Mouse (Mus musculus): ENCODE results near the gene Chst14. TPM values are rescaled to one million over a fixed set of nuclear protein-coding genes. Genes with fewer than 3 reads are reported as not detected.

Gene Chst14
- total RNA-seq, 2 experiments from 2014 or later: 1.5 to 2.0 TPM

- intact Hi-C loops (cut with DNase I): loop anchor here (2.0 kb wide), 1 partner anchor 72 kb away; no protein-coding TSS in a partner anchor
- DNase-seq (ENCODE audit: low spot score in 2 of 2): no peak
Measured at GRCm38 (mm10) chr2:118902051-118903025, 24.0 kb upstream of the Chst14 start.

GRCm38 (mm10) chr2:118903333-118903741 lies 23.0 kb upstream of the Chst14 start:
- intact Hi-C loops (cut with DNase I): loop anchor here (2.0 kb wide), 1 partner anchor 71 kb away; no protein-coding TSS in a partner anchor

GRCm38 (mm10) chr2:118905433-118906117 lies 20.7 kb upstream of the Chst14 start:
- intact Hi-C loops (cut with DNase I): no loop called here
- DNase-seq (ENCODE audit: low spot score in 2 of 2): no peak

More at GRCm38 (mm10) chr2:118903333-118903741, 23.0 kb upstream of the Chst14 start:
- no peak for DNase-seq (ENCODE audit: low spot score in 2 of 2)

- DNase-seq (ENCODE audit: low spot score in 2 of 2): no peak
- intact Hi-C loops (cut with DNase I): no loop called here
Measured at GRCm38 (mm10) chr2:118906118-118906492, 20.2 kb upstream of the Chst14 start.

- DNase-seq (ENCODE audit: low spot score in 2 of 2): no peak
- intact Hi-C loops (cut with DNase I): no loop called here
Measured at GRCm38 (mm10) chr2:118907781-118908180, 18.5 kb upstream of the Chst14 start.

GRCm38 (mm10) chr2:118909151-118909550 lies 17.1 kb upstream of the Chst14 start:
- intact Hi-C loops (cut with DNase I): no loop called here
- no peak for DNase-seq (ENCODE audit: low spot score in 2 of 2)

- DNase-seq (ENCODE audit: low spot score in 2 of 2): no peak
- intact Hi-C loops (cut with DNase I): no loop called here
Measured at GRCm38 (mm10) chr2:118910605-118911278, 15.6 kb upstream of the Chst14 start.

- intact Hi-C loops (cut with DNase I): no loop called here
- DNase-seq (ENCODE audit: low spot score in 2 of 2): no peak
Measured at GRCm38 (mm10) chr2:118912706-118913105, 13.6 kb upstream of the Chst14 start.

- intact Hi-C loops (cut with DNase I): no loop called here
Measured at GRCm38 (mm10) chr2:118913551-118914276, 12.6 kb upstream of the Chst14 start.

GRCm38 (mm10) chr2:118914685-118915084 lies 11.6 kb upstream of the Chst14 start:
- intact Hi-C loops (cut with DNase I): no loop called here
- no peak for DNase-seq (ENCODE audit: low spot score in 2 of 2)

More at GRCm38 (mm10) chr2:118913551-118914276, 12.6 kb upstream of the Chst14 start:
- no peak for DNase-seq (ENCODE audit: low spot score in 2 of 2)

- intact Hi-C loops (cut with DNase I): no loop called here
- DNase-seq (ENCODE audit: low spot score in 2 of 2): no peak
Measured at GRCm38 (mm10) chr2:118916436-118916835, 9.9 kb upstream of the Chst14 start.

GRCm38 (mm10) chr2:118918543-118918942 lies 7.8 kb upstream of the Chst14 start:
- intact Hi-C loops (cut with DNase I): no loop called here
- DNase-seq (ENCODE audit: low spot score in 2 of 2): no peak

- intact Hi-C loops (cut with DNase I): no loop called here
Measured at GRCm38 (mm10) chr2:118920428-118920827, 5.9 kb upstream of the Chst14 start.

GRCm38 (mm10) chr2:118925952-118926351 lies 344 bp upstream of the Chst14 start:
- intact Hi-C loops (cut with DNase I): no loop called here
- DNase-seq (ENCODE audit: low spot score in 2 of 2): no peak

More at GRCm38 (mm10) chr2:118920428-118920827, 5.9 kb upstream of the Chst14 start:
- DNase-seq (ENCODE audit: low spot score in 2 of 2): no peak

- no peak for DNase-seq (ENCODE audit: low spot score in 2 of 2)
- intact Hi-C loops (cut with DNase I): no loop called here
Measured at GRCm38 (mm10) chr2:118926998-118927739, 873 bp downstream of the Chst14 start.

- intact Hi-C loops (cut with DNase I): no loop called here
- no peak for DNase-seq (ENCODE audit: low spot score in 2 of 2)
Measured at GRCm38 (mm10) chr2:118941341-118941740, 15.0 kb downstream of the Chst14 start.

GRCm38 (mm10) chr2:118943232-118943631 lies 16.9 kb downstream of the Chst14 start:
- intact Hi-C loops (cut with DNase I): no loop called here

GRCm38 (mm10) chr2:118948818-118949217 lies 22.5 kb downstream of the Chst14 start:
- DNase-seq (ENCODE audit: low spot score in 2 of 2): no peak
- intact Hi-C loops (cut with DNase I): no loop called here

More at GRCm38 (mm10) chr2:118943232-118943631, 16.9 kb downstream of the Chst14 start:
- no peak for DNase-seq (ENCODE audit: low spot score in 2 of 2)
